Mouse (Mus musculus) heart, postnatal 0 days (tissue): ENCODE measurements around the gene Ptpn1.

Experiments used
- CTCF ChIP-seq: IDR thresholded peaks from 2 replicates; pipeline ENCODE4 v1.5.1; 2016; ENCODE audit warnings: antibody characterized with exemption, control low read depth, low read depth
- EP300 ChIP-seq: IDR thresholded peaks from 2 replicates; pipeline ENCODE4 v1.6.1; 2016; ENCODE audit warnings: antibody characterized with exemption, low read depth

DNA sequence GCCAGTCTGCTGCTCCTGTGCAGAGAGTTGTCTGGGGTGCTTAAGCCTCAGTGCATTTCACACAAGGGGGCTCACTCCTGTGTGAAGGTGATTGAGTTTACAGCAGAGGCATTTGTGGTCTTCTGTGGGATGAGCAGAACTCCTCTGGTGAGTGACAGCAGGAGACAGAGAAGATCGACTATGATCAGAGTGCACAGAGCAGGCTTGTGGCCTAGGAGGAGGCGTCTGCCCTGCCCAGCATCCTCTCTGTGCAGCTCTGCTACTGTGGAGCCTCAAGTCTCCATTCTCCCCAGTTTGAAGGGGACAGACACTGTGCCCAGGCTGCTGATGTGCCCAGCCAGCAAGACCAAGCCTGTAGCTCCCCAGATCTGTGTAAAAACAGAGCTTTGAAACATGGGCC lies 18.0 kb downstream of the Ptpn1 start:
- TF ChIP-seq CTCF (no peak), EP300 (no peak)
